Mouse (Mus musculus): ENCODE data around the gene Anp32a.

Anp32a gene

DNA sequence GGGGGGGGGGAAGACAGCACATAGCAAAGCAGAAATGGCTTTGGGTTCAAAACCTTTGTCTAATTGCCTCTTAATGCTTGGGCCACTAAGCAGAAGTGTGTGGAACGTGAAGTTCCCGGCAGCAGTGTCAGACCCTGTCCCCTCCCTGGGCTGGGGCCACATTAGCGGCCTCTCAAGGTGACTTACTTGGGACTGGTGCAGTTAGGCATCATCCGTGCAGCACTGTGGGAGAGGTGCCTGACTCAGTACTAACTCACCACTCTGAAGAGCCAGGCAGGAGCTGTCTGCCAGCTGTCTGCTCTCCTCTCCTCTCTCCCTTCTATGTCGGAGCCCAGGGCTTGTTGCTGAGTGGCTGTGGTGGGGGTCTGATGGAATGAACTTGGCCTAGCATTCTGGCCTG is 6.1 kb downstream of the Anp32a start:
- peak; percentile 19 for DNase-seq

DNA sequence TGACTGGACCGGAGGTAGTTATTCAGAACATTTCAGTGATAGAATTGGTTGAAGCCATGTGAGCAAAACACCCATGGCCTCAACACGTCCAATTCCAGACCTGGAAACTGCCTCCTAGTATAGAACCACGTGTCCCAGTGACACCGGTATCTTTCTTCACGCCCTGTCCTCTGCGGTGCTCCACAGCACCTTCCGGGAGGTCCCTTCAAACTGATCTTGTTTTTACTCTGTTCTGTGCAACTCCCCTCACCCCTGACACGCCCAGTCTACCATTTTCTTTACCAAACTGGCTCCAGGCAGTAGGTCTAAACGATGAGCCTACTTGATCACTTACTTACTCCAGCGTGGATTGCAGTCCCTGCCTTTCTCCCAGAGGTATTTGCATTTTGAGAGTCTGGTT is 7.0 kb downstream of the Anp32a start:
- DNase-seq: peak; percentile 23

DNA sequence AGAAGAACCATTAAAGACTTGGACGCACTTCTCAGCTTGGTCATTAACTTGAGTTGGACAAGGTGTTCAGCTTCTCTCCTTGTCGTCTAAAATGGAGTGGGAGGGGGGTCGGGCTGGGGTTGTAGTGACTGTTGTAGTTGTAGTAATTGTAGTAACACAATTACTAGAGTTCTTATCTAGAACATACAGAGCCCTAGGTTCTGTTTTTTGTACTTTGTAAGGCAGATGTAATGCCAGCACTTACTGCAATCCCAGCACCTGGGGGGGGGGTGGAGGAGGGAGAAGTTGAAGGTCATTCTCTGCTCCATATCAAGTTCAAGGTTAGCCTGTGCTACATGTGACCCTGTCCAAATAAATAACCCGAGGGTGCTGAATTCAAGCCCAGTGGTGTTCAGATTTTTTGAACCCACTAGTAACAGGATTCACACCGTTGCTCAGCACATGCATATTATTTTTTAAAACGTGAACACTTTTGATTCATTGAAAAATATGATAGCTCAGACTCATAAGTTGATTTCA is 7.4 kb downstream of the Anp32a start:
- DNase-seq: peak; percentile 13

DNA sequence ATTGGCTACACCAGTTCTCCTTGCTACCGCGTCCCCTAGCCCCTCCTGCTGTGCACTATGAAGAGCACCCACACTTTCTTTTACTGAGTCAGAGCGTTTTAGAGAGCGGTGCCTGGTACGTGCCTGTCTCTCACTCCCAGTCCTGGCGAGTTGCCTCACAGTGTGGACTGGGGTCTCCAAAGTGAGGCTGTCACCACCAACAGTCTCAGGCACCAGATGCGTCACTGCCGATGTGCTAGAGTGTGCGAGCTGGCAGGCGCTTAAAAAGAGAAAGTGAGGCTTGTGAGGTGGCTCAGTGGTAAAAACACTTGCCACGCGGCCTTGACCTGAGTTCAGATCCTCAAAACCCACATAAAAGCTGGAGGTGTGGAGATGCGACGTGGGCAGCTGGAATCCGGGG is 8.2 kb downstream of the Anp32a start:
- DNase-seq: peak; percentile 4

DNA sequence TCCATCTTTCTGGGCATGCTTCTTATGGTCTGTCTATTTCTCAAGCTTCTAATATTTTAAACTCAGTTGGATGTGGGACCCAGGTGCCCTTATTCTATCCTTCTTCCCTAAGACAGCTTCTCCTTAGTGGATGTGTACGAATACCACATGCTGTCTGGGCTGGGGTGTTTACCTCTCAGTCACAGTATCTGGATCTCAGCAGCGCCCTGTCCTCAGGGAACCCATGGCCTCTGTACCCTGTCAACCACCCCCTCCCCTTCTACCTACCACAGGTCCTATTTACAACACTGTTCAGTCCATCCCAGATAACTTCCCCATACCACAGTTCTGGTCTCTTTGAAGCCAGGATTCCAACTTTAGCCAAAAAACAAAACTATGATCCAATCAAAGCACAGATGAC is 9.6 kb downstream of the Anp32a start:
- no peak for DNase-seq

DNA sequence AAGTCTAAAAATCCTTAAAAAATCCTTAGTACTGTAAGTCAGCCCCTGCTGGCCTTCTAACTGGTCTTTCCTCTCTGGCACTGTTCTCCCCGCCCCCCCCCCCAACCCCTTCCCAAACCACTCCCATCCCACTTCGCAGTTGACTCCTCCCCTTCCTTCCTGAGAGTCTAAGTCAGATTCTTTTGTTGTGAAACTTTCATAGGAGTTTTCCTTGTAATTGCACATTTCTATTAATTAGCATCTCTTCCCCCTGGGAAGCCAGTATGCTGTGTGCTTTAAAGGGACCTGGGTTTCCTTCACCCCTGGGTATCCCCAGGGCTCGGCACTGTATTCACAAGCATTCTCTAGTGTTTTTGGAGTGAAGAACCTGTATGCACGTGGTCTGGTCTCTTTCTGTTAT is 10.1 kb downstream of the Anp32a start:
- no peak for DNase-seq

DNA sequence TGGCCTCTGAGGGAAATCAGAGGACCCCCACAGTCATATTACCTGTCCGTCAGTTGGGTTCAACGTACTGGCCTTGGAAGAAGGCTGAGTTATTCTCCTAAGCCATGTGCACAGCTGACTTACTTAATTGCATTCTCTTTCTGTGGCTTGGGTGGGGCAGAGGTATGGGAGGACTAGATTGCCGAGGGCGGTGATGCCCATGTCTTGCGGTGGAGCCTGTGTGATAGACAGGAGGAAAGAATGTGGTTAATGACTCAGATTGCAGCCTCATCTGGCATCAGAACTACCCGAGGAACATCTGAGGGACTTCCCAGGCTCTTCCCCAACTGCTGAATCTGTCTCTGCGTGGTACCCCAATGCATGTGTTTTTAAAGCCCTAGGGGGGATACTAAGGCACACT is 12.7 kb downstream of the Anp32a start:
- peak; percentile 5 for DNase-seq

DNA sequence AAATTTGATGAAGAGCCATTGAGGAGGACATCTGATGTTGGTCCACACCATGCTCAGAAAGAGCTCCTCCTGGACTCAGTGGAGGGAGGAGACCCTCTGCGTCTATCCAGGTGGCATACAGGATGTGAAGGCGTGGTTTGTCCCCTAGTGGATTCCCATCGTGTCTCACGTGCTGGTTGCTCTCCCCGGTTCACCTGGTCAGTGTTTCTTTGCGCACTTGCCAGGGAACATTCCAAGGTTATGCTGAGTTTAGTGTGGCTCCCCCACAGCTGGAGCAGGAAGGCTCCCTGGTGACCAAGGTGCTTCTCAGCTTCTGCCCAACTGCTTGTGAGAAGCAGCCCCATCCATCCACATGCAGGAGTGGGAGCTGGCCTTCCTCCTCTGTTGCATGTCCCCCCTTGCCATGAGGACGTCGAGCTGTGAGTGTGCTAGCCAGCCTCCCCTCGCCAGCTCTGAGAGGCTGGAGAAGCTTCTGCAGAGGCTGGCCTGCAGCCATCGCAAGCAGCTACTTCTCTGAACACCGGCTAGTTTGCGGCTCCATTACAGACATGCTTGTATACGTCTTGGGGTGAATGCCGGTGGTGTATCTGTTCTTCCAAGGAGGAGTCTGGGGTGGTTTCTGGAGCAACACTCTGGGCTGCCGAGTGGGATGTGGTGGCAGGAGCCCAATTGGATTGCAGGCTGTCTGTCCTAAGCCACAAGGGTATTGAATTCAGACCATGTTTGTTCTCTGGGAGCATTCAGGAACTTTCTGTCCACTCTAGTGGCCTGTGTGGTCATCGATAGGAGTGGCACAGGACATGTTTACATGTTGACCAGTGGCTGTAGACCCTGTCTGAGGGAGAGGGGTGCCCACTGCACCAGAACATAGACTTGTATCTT is 14.0 kb downstream of the Anp32a start:
- peak; percentile 40 for DNase-seq

DNA sequence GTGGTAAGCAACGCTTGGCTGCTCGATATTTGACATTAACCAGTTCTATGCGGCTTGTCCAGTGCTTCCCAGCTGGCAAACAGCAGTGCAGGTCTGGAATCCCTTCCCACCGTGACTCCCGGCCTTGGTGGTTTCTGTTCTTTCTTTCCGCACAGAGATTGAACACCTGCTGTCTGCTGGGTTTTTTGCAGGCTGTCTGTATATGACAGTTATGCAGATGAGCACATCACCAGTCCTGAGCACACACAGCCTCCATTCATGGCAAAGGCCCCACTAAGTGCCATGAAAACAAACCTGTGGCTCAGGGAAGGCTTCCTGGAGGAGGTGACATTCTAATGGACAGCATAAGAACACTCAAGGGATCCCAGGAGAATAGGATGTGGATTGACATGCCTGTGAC is 14.7 kb downstream of the Anp32a start:
- DNase-seq: no peak

DNA sequence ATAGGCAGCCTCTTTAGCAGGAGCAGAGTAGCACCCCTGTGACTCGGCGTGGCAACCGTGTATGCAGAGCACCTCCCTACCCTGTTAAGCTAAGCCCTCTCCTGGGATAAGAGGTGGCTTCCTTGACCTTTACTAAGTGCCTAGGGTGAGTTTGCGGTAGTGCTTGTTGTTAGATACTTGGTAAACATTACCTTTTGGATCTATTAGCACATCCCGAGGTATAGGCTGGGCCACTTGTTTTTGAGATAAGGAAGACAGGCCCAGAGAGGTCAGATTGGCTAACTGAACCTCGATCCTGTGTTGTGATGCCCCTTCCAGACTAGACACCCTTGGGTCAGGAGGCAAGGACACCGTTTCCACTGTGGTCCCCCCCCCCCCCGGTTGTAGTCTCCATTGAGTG is 16.5 kb downstream of the Anp32a start:
- DNase-seq: no peak

DNA sequence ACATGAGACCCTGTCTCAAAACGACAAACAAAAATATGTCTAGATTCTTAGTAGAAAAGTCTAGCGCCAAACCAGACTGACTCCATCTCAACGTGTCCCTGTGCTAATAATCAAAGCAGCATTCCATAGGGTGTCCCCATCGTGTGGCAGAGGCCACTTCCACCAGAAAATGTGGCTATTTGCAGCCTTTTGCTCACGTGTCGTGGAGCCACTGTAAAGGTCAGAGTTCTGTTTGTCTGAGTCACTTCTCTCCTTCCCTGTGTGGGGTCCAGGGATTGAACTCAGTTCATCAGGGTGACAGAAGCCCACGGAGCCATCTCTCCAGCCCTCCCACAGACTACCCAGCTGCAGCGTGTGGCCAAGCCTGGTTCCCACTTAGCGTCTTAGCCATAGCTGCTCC is 17.8 kb downstream of the Anp32a start:
- DNase-seq: no peak

DNA sequence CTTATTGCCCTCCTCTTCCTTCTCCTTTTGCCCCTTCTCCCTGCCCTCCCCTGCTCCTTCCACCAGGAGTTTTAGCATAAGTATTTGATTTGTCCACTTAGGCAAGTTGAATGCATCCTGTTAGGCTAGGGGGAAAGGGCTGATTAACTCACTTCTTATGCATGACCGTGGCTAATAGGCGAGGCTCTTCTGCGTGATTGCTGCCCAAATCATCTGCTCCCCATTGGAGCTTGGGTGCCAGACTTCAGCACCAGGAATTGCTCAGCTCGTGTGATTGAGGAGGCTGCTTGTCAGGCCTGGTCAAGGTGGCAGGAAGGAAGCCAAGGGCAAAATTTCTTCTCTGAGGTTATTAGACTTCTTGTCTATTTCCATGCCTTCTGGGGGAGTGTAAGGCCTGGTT is 19.8 kb downstream of the Anp32a start:
- DNase-seq: peak; percentile 23

DNA sequence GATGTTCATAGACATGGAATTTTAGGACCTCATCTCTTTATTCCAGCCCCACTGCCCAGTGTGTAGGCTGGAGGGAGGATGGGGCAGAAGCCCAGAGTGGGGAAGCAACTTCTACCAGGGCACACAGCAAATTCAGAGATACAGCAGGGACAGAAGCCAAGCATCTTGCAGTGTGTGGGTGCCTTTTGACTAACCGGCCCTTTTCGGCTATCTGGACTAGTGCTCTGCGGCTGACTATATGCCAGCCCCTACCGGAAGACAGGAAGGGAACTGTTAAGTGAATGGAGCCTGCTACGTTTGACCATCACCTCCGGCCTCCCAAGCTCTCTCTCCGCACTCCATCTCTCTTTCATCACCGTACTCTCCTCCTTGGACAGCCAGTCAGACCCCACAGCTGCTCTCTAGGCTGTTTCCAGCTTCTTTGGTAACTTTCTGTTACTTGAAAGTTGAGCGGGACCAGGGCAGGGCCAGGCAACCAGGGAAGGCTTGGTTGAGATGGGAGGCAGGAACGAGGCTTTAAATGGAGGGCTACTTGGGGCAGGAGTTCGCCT is 21.8 kb downstream of the Anp32a start:
- no peak for DNase-seq

DNA sequence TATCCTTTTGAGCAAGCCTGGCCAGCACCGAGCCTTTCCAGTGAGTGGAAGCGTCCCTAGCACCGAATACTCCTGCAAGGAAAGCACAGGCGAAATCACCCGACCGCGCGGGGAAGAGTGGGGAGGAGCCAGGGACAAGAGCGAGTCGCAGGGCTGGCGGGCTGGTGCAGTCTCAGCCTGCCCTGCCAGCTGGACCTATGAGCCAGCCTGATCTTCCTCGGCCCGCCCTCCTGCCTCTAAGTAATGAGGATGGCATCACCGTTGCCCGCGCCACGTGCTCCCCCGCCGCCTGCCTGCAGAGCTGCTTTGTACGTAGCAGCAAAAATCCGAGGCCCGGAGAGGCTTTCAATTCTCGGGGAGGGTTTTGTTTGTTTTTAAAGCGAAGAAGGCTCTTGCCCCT is 22.5 kb downstream of the Anp32a start:
- DNase-seq: peak; percentile 89

DNA sequence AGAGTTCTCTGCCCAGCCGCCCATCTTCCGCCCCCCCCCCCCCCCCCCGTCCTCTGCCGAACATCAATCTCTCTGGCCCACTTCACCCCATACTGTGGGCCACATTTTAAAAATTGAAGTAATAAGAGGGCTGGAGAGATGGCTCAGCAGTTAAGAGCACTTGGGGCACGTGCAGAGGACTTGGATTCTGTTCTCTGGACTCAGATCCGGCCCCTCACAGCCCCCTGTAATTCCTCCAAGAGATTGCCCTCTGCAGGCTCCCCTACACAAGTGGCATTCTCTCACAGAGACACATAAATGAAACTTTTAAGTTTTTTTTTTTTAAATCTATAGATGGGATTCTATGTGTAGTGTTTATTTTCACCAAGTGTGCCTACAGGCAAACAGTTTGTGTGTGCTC is 23.1 kb downstream of the Anp32a start:
- DNase-seq: no peak

DNA sequence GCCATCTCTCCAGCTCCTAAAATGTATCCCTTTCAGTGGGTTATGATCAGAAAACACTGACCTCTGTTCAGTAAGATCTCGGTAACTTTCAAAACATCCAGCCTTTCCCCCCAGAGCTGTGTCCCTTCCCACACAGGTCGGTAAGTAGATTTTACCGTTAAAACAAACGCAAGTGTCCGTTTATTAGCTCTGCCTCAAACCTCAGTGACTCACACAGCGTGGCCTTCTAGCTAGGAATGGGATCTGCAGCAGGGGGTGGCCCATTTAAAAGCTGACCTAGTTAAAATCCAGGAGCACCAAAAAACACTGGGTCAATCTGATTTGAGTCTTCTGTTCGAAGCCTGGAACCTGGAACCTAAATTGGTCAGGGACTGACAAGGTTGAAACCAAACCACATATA is 23.7 kb downstream of the Anp32a start:
- no peak for DNase-seq

DNA sequence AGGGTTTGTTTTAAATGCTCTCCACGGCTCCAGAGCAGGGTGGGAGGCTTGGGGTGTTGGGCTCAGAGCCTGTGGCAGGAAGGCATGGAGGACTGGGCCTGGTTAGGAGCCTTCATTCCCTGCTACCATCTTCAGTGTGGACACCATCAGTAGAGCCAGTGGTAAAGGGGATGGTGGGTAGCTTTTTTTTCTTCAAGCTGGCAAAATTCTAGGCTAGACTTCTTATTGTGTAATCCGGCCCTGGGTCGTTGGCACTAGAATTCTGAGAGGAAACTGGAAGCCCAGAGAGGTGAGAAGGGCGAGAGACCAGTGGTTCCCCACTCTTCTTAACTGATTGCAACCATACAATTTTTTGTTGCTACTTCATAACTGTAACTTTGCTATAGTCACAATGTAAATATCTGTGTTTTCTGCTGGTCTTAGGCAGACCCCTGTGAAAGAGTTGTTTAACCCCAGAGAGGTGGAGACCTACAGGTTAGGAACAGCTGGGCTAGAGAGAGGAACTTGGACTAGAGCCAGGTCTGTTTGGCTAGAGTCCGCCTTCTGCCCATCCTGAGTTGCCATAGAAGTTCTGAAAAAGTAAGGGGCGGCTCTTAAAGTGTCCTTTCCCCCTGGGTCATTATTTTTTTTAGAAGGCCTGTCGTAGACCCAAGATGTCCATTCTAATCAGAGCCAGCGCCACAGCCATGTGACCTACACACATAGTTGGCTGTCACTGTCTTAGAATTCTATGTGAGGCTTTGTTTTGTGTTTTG is 24.4 kb downstream of the Anp32a start:
- no peak for DNase-seq

DNA sequence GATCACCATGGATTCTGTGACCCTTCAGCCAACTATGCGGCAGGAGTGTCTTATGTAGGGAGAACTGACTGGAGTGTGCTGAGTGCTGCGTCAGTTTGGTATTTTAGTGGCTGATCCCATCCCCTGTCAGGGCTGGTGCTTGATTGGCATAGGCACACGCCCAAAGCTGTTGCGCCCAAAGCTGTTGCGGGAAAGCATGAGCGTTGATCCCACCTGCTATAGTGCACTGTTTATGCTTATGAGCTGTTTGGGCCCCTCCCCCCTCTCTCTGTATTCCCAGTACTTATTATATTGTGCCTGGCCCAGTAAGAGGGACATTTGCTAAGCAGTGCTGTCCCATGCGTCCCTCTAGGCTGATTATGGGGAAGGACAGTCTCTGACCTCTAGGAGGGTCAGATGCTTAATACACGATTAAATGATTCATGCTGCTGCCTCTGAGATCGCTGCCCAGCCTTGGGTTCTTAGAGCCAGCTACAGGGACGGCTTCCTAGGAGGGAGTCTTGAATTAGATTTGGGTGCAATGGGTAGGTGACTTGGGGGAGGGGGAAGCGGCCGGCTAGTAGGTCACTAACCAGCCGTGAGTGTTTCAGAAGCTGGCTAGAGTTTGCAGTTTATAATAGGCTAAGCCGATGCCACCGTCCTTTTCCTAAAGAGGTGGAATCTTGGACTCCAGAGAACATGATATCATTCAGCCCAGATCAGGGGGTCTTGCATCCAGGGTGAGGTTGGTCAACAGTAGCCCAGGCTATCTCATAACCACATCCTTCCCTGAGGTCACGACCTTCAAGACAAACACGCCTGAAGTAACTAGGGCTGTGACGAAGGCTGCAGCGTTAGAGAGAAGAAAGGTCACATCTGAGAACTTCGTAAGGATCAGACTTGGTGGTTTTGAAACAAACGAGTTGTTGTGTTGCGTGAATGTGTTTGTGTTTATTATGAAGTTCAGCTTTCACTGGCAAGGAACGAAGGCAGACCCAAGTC is 25.7 kb downstream of the Anp32a start:
- DNase-seq: no peak

DNA sequence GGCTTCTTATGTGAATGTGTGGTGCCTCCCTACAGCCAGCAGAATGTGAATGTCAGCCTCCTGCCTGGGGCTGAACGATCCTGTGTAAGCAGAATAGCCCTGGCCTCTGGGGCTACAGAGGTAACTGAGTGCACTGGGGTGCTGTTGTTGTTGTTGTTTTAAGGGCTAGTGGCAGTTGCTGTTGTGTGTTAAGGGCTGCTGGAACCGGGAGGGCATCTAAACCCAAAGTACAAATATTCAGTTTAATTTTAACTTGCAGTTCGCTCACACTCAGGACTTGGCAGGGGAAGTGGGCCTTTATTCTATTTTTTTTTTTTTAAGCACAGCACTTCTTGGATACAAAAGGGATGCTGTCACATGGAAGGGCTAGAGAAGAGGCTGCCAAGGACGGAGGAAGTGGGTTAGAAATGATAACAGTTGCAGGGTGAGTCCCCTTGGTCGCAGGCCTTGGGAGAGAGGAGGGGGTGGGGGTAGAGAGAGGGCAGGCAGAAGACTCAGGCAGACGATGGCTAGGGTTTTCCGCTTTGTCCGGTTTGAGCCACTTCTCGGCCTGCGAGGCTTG is 26.5 kb downstream of the Anp32a start:
- DNase-seq: peak; percentile 60

DNA sequence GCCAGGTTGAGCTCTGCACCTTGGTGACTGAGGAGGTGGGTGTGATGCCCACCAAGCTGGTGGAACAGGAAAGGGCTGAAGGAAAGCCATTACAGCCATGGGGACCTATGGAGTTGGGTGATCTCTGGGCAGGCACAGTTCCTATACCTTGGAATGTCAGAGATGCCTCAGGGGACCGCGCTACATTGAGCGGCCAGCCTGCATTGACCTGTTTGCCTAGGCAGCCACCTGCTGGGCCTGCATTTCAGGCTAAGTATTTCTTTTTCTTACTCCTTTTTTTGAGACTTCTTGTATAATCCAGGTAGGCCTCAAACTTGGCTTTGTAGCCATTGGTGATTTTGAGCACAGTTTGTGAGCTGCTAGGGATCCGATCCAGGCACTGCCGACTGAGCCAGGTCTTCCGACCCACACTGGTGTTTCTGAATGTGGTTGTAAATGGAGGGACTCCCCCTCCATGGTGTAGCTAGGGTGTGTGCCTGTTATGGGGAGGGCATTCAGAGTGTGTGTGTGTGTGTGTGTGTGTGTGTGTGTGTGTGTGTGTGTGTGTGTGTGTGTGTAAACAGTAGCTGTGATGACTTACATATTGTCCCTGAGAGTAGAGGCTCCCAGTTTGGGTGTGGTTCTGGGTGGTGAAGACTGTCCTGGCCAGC is 27.3 kb downstream of the Anp32a start:
- no peak for DNase-seq

DNA sequence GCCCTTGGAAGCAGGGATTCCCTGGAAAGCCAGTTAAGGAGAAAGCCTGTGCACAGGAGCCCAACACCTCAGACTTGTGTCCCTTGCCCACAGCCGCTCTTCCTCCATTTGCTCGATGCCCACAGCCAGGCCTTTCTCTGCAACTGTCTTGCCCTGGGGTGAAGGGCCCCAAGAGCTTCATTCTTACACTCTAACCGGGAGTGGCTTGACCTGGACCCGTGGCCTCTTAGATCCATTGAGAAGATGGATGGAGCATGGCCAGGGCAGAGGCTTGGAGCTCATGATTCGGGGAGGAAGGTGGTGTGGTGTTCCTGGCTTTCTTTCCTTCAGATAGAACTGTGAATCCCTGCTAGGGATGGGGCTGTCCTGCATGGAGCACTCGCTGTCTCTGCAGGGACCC is 28.1 kb downstream of the Anp32a start:
- DNase-seq: no peak

DNA sequence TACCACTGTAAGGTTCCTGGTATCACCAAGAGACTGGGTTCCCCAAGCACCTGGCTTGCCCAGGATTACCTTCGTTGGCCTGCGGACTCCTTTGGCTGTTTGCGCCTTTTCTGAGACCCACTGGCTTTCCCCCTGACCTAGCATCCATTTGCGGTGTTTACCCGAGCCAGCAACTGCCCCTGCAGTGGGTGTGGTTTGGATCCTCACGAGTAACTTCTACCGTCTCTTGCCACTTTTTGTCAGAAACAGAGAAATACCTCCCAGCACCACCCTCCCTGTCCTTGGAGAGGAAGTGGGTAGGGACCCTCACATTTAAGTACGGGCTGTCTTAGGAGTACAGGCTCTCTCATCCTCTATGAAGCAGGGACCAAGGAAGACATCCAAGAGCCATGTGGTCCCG is 29.1 kb downstream of the Anp32a start:
- no peak for DNase-seq

Data from kidney, adult 18-20 months (tissue).